Mouse (Mus musculus) kidney, embryonic 15.5 days (tissue): ENCODE data around the gene Ppard. TPM values are rescaled to one million over a fixed set of nuclear protein-coding genes. Genes with fewer than 3 reads are reported as not detected.
"Not testable (repeated sequence)": the region's sequence is repeated elsewhere in the genome, so short reads cannot be mapped to it uniquely, and the experiment has no call there.

Source experiments
- ATAC-seq: fragments of 200-750 bp; cut with Nextera tagmentation; replicated peaks from 2 replicates; pipeline ENCODE4 v1.8.0; 2017; ENCODE audit warnings: moderate TSS enrichment; ENCODE audit not compliant: low FRiP score
- H3K27ac ChIP-seq: fragments of 300-500 bp; sonication (generic); 2 replicates; pipeline ENCODE4 v1.5.1; 2015; ENCODE audit warnings: mild to moderate bottlenecking, inconsistent platforms
- H3K27me3 ChIP-seq: fragments of 300-500 bp; sonication (generic); 2 replicates; pipeline ENCODE4 v1.6.1; 2015; ENCODE audit warnings: inconsistent platforms
- H3K36me3 ChIP-seq: fragments of 300-500 bp; sonication (generic); 2 replicates; pipeline ENCODE4 v1.6.1; 2015; ENCODE audit warnings: inconsistent platforms
- H3K4me1 ChIP-seq: fragments of 300-500 bp; sonication (generic); 2 replicates; pipeline ENCODE4 v1.6.1; 2015; ENCODE audit warnings: inconsistent platforms
- H3K4me2 ChIP-seq: fragments of 300-500 bp; sonication (generic); 2 replicates; pipeline ENCODE4 v1.6.1; 2015; ENCODE audit warnings: moderate library complexity, mild to moderate bottlenecking, inconsistent platforms
- H3K4me3 ChIP-seq: fragments of 300-500 bp; sonication (generic); replicated peaks from 2 replicates; pipeline ENCODE4 v1.5.1; 2015; ENCODE audit warnings: mild to moderate bottlenecking, inconsistent platforms
- H3K9ac ChIP-seq: fragments of 300-500 bp; sonication (generic); 2 replicates; pipeline ENCODE4 v1.6.1; 2015; ENCODE audit warnings: mild to moderate bottlenecking, inconsistent platforms
- H3K9me3 ChIP-seq: fragments of 300-500 bp; sonication (generic); replicated peaks from 2 replicates; pipeline ENCODE4 v1.6.1; 2016; ENCODE audit warnings: inconsistent platforms
- WGBS: fragments of 180-500 bp; shearing (Covaris S2); methylation state at CpG from one replicate; pipeline ENCODE4 v1.1.7; 2015; ENCODE audit warnings: mixed read lengths; 5-methylcytosine and 5-hydroxymethylcytosine counted together
- polyA plus RNA-seq: library from polyadenylated mRNA; unstranded; fragments of >200 nt; fragmentation: Nextera tagmentation; extraction: Ambion mirVana; gene quantifications from 2 replicates; pipeline ENCODE4 v1.2.1, GENCODE M21; 2015

Gene Ppard
- polyA plus RNA-seq, 1 experiment from 2014 or later: 2.7 TPM

- WGBS: 5% methylated on average over 22 of the region's 22 CpGs
- peak overlapping the region; percentile 97 for H3K27ac ChIP-seq
- peaks cover 61% of the 10 kb centered on the region for H3K36me3 ChIP-seq
- H3K27me3 ChIP-seq: no peaks in the 10 kb centered on the region
- peak; percentile 30 for ATAC-seq
- no peaks in the 10 kb centered on the region for H3K9me3 ChIP-seq
- H3K9ac ChIP-seq: peak overlapping the region; percentile 36
- H3K4me1 ChIP-seq: peaks cover 43% of the 10 kb centered on the region
- H3K4me3 ChIP-seq: peak overlapping the region; percentile 91
- peak overlapping the region; percentile 91 for H3K4me2 ChIP-seq
Measured at GRCm38 (mm10) chr17:28327673-28328325, 95.3 kb downstream of the Ppard start.

- Histone ChIP-seq H3K4me1 (peaks cover 49% of the 10 kb centered on the region), H3K9ac (peak within 1 kb of the TSS; percentile 99), H3K4me3 (peak within 1 kb of the TSS; percentile 91), H3K4me2 (peak within 1 kb of the TSS; percentile 91), H3K9me3 (no peaks in the 10 kb centered on the region), H3K27me3 (no peaks in the 10 kb centered on the region), H3K27ac (peak within 1 kb of the TSS; percentile 97), H3K36me3 (peaks cover 64% of the 10 kb centered on the region)
- WGBS: under 1% methylated on average over 67 of the region's 67 CpGs
- ATAC-seq: peak; percentile 88
Measured at GRCm38 (mm10) chr17:28328366-28328928, 95.9 kb downstream of the Ppard start, which contains the start of gene Rpl10a. Gene Rpl10a, plus strand, starts transcription at chr17:28328471.

GRCm38 (mm10) chr17:28328946-28329345 is 96.4 kb downstream of the Ppard start:
- no peak for ATAC-seq

GRCm38 (mm10) chr17:28329503-28330231 is 97.2 kb downstream of the Ppard start:
- WGBS: 2% methylated on average over 4 of the region's 4 CpGs
- Histone ChIP-seq H3K4me1 (peaks cover 61% of the 10 kb centered on the region), H3K27ac (peak overlapping the region; percentile 97), H3K27me3 (no peaks in the 10 kb centered on the region), H3K4me2 (peak overlapping the region; percentile 91), H3K9me3 (no peaks in the 10 kb centered on the region), H3K36me3 (peaks cover 63% of the 10 kb centered on the region), H3K4me3 (peak overlapping the region; percentile 91), H3K9ac (peak overlapping the region; percentile 99)
- no peak for ATAC-seq

More at GRCm38 (mm10) chr17:28328946-28329345, 96.4 kb downstream of the Ppard start:
- no peaks in the 10 kb centered on the region for H3K9me3 ChIP-seq
- H3K27me3 ChIP-seq: no peaks in the 10 kb centered on the region
- peak overlapping the region; percentile 91 for H3K4me2 ChIP-seq
- H3K27ac ChIP-seq: peak overlapping the region; percentile 97
- peak overlapping the region; percentile 91 for H3K4me3 ChIP-seq
- H3K4me1 ChIP-seq: peaks cover 54% of the 10 kb centered on the region
- WGBS: under 1% methylated on average over 25 of the region's 25 CpGs
- H3K9ac ChIP-seq: peak overlapping the region; percentile 99
- H3K36me3 ChIP-seq: peaks cover 63% of the 10 kb centered on the region

- WGBS: 51% methylated on average over 2 of the region's 2 CpGs
- Histone ChIP-seq H3K9ac (peak overlapping the region; percentile 99), H3K4me1 (peaks cover 62% of the 10 kb centered on the region)
Measured at GRCm38 (mm10) chr17:28330232-28330546, 97.7 kb downstream of the Ppard start.

GRCm38 (mm10) chr17:28330590-28330989 is 98.1 kb downstream of the Ppard start:
- WGBS: 54% methylated on average over 8 of the region's 8 CpGs
- H3K27me3 ChIP-seq, H3K27ac ChIP-seq, ATAC-seq, H3K9me3 ChIP-seq: not testable (repeated sequence)
- Histone ChIP-seq H3K36me3 (peaks cover 63% of the 10 kb centered on the region), H3K4me3 (peak overlapping the region; percentile 91), H3K4me1 (peaks cover 66% of the 10 kb centered on the region), H3K9ac (peak overlapping the region; percentile 99; the same call in 1 of the 2 replicates), H3K4me2 (peak overlapping the region; percentile 91)

More at GRCm38 (mm10) chr17:28330232-28330546, 97.7 kb downstream of the Ppard start:
- H3K4me2 ChIP-seq: peak overlapping the region; percentile 91
- H3K9me3 ChIP-seq: no peaks in the 10 kb centered on the region
- no peaks in the 10 kb centered on the region for H3K27me3 ChIP-seq
- H3K27ac ChIP-seq: peak overlapping the region; percentile 97
- peak overlapping the region; percentile 91 for H3K4me3 ChIP-seq
- peaks cover 63% of the 10 kb centered on the region for H3K36me3 ChIP-seq
- ATAC-seq: no peak

- peak overlapping the region; percentile 71 for H3K27ac ChIP-seq
- peaks cover 67% of the 10 kb centered on the region for H3K36me3 ChIP-seq
- 0 out of 2 replicates have a peak overlapping the region, but pooled peaks have one; percentile 91 for H3K4me3 ChIP-seq
- H3K4me2 ChIP-seq: 0 out of 2 replicates have a peak overlapping the region, but pooled peaks have one; percentile 91
- no peaks in the 10 kb centered on the region for H3K27me3 ChIP-seq
- H3K9ac ChIP-seq: 0 out of 2 replicates have a peak overlapping the region, but pooled peaks have one; percentile 5
- H3K9me3 ChIP-seq: no peaks in the 10 kb centered on the region
- WGBS: 43% methylated on average over 5 of the region's 7 CpGs
- no peak for ATAC-seq
- H3K4me1 ChIP-seq: peaks cover 69% of the 10 kb centered on the region
Measured at GRCm38 (mm10) chr17:28331241-28332112, 99.0 kb downstream of the Ppard start.

GRCm38 (mm10) chr17:28332113-28332914 is 99.8 kb downstream of the Ppard start:
- no peaks in the 10 kb centered on the region for H3K9me3 ChIP-seq
- no peak for ATAC-seq
- H3K27me3 ChIP-seq: no peaks in the 10 kb centered on the region
- H3K27ac ChIP-seq: peak overlapping the region; percentile 71
- peaks cover 64% of the 10 kb centered on the region for H3K4me1 ChIP-seq
- no peak overlapping the region for H3K4me2 ChIP-seq
- H3K9ac ChIP-seq: no peak overlapping the region
- 43% methylated on average over 13 of the region's 13 CpGs for WGBS
- peaks cover 72% of the 10 kb centered on the region for H3K36me3 ChIP-seq
- H3K4me3 ChIP-seq: no peak overlapping the region

GRCm38 (mm10) chr17:28332915-28333546 is 100.5 kb downstream of the Ppard start:
- Histone ChIP-seq H3K4me1 (peaks cover 57% of the 10 kb centered on the region), H3K4me3 (no peak overlapping the region), H3K27ac (peak overlapping the region; percentile 71), H3K27me3 (no peaks in the 10 kb centered on the region), H3K36me3 (peaks cover 79% of the 10 kb centered on the region), H3K9me3 (no peaks in the 10 kb centered on the region), H3K9ac (peak overlapping the region; percentile 17; the same call in 1 of the 2 replicates), H3K4me2 (peak overlapping the region; percentile 17; the same call in 1 of the 2 replicates)
- WGBS: 42% methylated on average over 31 of the region's 31 CpGs
- 0 out of 2 replicates have a peak, but pooled peaks have one; percentile 6 for ATAC-seq

GRCm38 (mm10) chr17:28335267-28335666 is 102.8 kb downstream of the Ppard start:
- Histone ChIP-seq H3K27ac (no peak overlapping the region), H3K27me3 (no peaks in the 10 kb centered on the region), H3K4me1 (peaks cover 57% of the 10 kb centered on the region), H3K9me3 (no peaks in the 10 kb centered on the region), H3K4me2 (no peak overlapping the region), H3K36me3 (peaks cover 92% of the 10 kb centered on the region), H3K9ac (no peak overlapping the region), H3K4me3 (no peak overlapping the region)
- WGBS: 65% methylated on average over 10 of the region's 10 CpGs
- no peak for ATAC-seq
